ENCODE assay signal across 29 mouse cellular contexts in the genomic region with DNA sequence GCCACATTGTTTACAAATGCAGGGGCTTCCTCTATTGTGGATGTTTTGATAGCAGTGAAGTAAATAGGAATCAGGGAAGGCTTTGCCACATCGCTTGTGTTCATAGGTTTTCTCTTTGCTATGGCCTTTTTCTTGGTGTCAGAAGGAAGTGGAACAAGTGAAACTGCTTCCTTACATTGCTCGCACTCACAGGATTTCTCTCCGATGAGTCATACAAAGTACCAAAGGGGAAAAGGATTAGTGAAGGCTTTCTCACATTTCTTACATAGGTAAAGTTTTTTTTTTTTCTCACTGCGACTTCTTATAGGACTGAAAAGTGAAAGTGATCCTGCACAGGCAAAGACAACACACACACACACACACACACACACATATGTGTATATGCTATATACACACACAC. TPM values are rescaled to one million over a fixed set of nuclear protein-coding genes. Genes with fewer than 3 reads are reported as not detected.
DNase-seq lines count a peak whose midpoint lies in the region; ATAC-seq and TF ChIP-seq lines count a peak whose summit lies in the region.
"Had no signal": no experiment of that assay in that cellular context is flagged by ENCODE, and none has a peak within 500 bp of the region (broad histone marks: within the 10 kb centered on the region; RNA-seq: fewer than 3 reads in every experiment).

No protein-coding gene starts in this region.

- H3K27ac ChIP-seq in embryonic facial prominence, embryonic 14.5 days (replicated peaks; ENCODE audit: low read depth, low read length): no peak overlapping the region
- no peak overlapping the region for H3K27ac ChIP-seq in embryonic facial prominence, embryonic 10.5 days (replicated peaks)
- H3K27ac ChIP-seq in olfactory bulb, adult 2 months (ENCODE audit: insufficient read depth, low read depth, low read length): peak overlapping the region; percentile 62
- H3K27ac ChIP-seq: embryonic facial prominence, embryonic 13.5 days; forebrain, embryonic 10.5 days; forebrain, embryonic 13.5 days; heart, adult 2 months; heart, embryonic 10.5 days; hindbrain, embryonic 12.5 days; hindbrain, embryonic 15.5 days; intestine, embryonic 15.5 days had no signal

- no peaks in the 10 kb centered on the region for H3K36me3 ChIP-seq in embryonic facial prominence, embryonic 14.5 days (ENCODE audit: control insufficient read depth, insufficient read depth, low read length)
- H3K36me3 ChIP-seq in embryonic facial prominence, embryonic 10.5 days (replicated peaks): no peaks in the 10 kb centered on the region
- H3K36me3 ChIP-seq: embryonic facial prominence, embryonic 13.5 days; forebrain, embryonic 10.5 days; heart, embryonic 10.5 days; hindbrain, embryonic 12.5 days; hindbrain, embryonic 15.5 days; intestine, embryonic 15.5 days had no signal

- TF ChIP-seq POLR2A in olfactory bulb, adult 2 months (IDR thresholded peaks at IDR 0.05; ENCODE audit: insufficient read depth, low read depth, low read length): no peak

- no peak overlapping the region for H3K9ac ChIP-seq in embryonic facial prominence, embryonic 14.5 days (ENCODE audit: low read depth, low read length)
- H3K9ac ChIP-seq: embryonic facial prominence, embryonic 13.5 days; forebrain, embryonic 13.5 days; hindbrain, embryonic 12.5 days; hindbrain, embryonic 15.5 days; intestine, embryonic 15.5 days had no signal

- no peaks in the 10 kb centered on the region for H3K9me3 ChIP-seq in embryonic facial prominence, embryonic 14.5 days (ENCODE audit: control insufficient read depth, low read length)
- no peaks in the 10 kb centered on the region for H3K9me3 ChIP-seq in embryonic facial prominence, embryonic 10.5 days
- H3K9me3 ChIP-seq: embryonic facial prominence, embryonic 13.5 days; forebrain, embryonic 10.5 days; forebrain, embryonic 13.5 days; heart, embryonic 10.5 days; hindbrain, embryonic 12.5 days; hindbrain, embryonic 15.5 days; intestine, embryonic 15.5 days had no signal

- H3K4me2 ChIP-seq in embryonic facial prominence, embryonic 14.5 days (ENCODE audit: low read depth, low read length): no peak overlapping the region
- H3K4me2 ChIP-seq: embryonic facial prominence, embryonic 13.5 days; forebrain, embryonic 13.5 days; hindbrain, embryonic 12.5 days; hindbrain, embryonic 15.5 days; intestine, embryonic 15.5 days had no signal

- in situ Hi-C loops in Patski (cut with MboI; ENCODE audit: low pct_unique_long_range_greater_than_20kb): no loop called here

- CTCF ChIA-PET in Patski (lab: Charles Lee): interaction anchor here (1.1 kb wide), 1 partner anchor 11 kb away, joined by 7 read pairs; no protein-coding TSS in a partner anchor

- POLR2A ChIA-PET in Patski (lab: Charles Lee): no interaction called here

- no peak for TF ChIP-seq CTCF in Patski (IDR thresholded peaks at IDR 0.05)
- TF ChIP-seq CTCF in olfactory bulb, adult 2 months (IDR thresholded peaks at IDR 0.05; ENCODE audit: insufficient read depth, low read depth, low read length): no peak

- no peak for ATAC-seq in embryonic facial prominence, embryonic 14.5 days (ENCODE audit: low read depth)
- peak; percentile 35 for ATAC-seq in Patski
- no peak for ATAC-seq in frontal cortex, adult (ENCODE audit: low TSS enrichment)
- ATAC-seq: activated CD4-positive, CD25-positive, alpha-beta regulatory T cell, adult 4 months; forebrain, embryonic 13.5 days; forebrain, embryonic 16.5 days; intestine, embryonic 15.5 days had no signal

- H3K27me3 ChIP-seq in embryonic facial prominence, embryonic 14.5 days (replicated peaks; ENCODE audit: control insufficient read depth, insufficient read depth, low read length): no peaks in the 10 kb centered on the region
- H3K27me3 ChIP-seq in embryonic facial prominence, embryonic 10.5 days (replicated peaks; ENCODE audit: low read depth, poor library complexity, severe bottlenecking): no peaks in the 10 kb centered on the region
- H3K27me3 ChIP-seq in Patski: no peaks in the 10 kb centered on the region
- H3K27me3 ChIP-seq: embryonic facial prominence, embryonic 13.5 days; forebrain, embryonic 13.5 days; hindbrain, embryonic 12.5 days; hindbrain, embryonic 15.5 days; intestine, embryonic 15.5 days had no signal

- H3K4me3 ChIP-seq in embryonic facial prominence, embryonic 14.5 days (ENCODE audit: low read depth, low read length): no peak overlapping the region
- H3K4me3 ChIP-seq in embryonic facial prominence, embryonic 10.5 days: no peak overlapping the region
- H3K4me3 ChIP-seq in olfactory bulb, adult 2 months (ENCODE audit: insufficient read depth, low read depth, low read length): no peak overlapping the region
- H3K4me3 ChIP-seq: embryonic facial prominence, embryonic 13.5 days; forebrain, embryonic 10.5 days; forebrain, embryonic 13.5 days; heart, adult 2 months; heart, embryonic 10.5 days; hindbrain, embryonic 12.5 days; hindbrain, embryonic 15.5 days; intestine, embryonic 15.5 days had no signal

- WGBS in embryonic facial prominence, embryonic 14.5 days: 61% methylated on average over 4 of the region's 4 CpGs
- 82% methylated on average over 4 of the region's 4 CpGs for WGBS in embryonic facial prominence, embryonic 10.5 days
- 50% methylated on average over 4 of the region's 4 CpGs for WGBS in olfactory bulb, adult 2 months

- no peaks in the 10 kb centered on the region for H3K4me1 ChIP-seq in embryonic facial prominence, embryonic 14.5 days (ENCODE audit: control insufficient read depth, insufficient read depth, low read length)
- H3K4me1 ChIP-seq in embryonic facial prominence, embryonic 10.5 days: peaks cover 5% of the 10 kb centered on the region
- H3K4me1 ChIP-seq in olfactory bulb, adult 2 months (ENCODE audit: control insufficient read depth, insufficient read depth, low read length): no peaks in the 10 kb centered on the region
- H3K4me1 ChIP-seq: embryonic facial prominence, embryonic 13.5 days; forebrain, embryonic 10.5 days; forebrain, embryonic 13.5 days; heart, embryonic 10.5 days; hindbrain, embryonic 12.5 days; hindbrain, embryonic 15.5 days; intestine, embryonic 15.5 days had no signal

- DNase-seq in embryonic facial prominence, embryonic 14.5 days (ENCODE audit: low spot score): peak; percentile 32
- no peak for DNase-seq in embryonic facial prominence, embryonic 10.5 days (ENCODE audit: low spot score)
- DNase-seq in 416B (ENCODE audit: low read depth) (peak; percentile 66), Patski (ENCODE audit: low read depth, low spot score) (no peak)
- no peak for DNase-seq in kidney, adult 18-20 months
- DNase-seq in urinary bladder, postnatal 10 days (ENCODE audit: low spot score): no peak
- DNase-seq: adrenal gland, adult 8-10 months; adrenal gland, postnatal 25 days; cerebellum, adult 11 months; cerebellum, adult 2 months; cerebellum, adult 9-11 months; cerebellum, postnatal 25 days; gastrocnemius, postnatal 10 days; gastrocnemius, postnatal 36 days; heart, adult 2 months; kidney, adult 2 months had no signal

RNA-seq across cellular contexts. Expression of a gene that starts 7.9 kb away (rescaled TPM):
- 0.14 and 0.26 TPM in 2 replicates for polyA plus RNA-seq in embryonic facial prominence, embryonic 14.5 days (2014; fragmentation: Nextera tagmentation; extraction: Ambion mirVana)
- polyA plus RNA-seq in embryonic facial prominence, embryonic 10.5 days (2016; fragmentation: Nextera tagmentation; extraction: Ambion mirVana): 0.07 TPM in 1 of 2 replicates, not detected in the other
- 0.05 TPM for polyA plus RNA-seq in Patski (2021)
- polyA plus RNA-seq in olfactory bulb, adult 2 months (2012; ENCODE audit: insufficient read depth, insufficient read length, low replicate concordance, missing spikeins): not detected in 2 replicates
- polyA plus RNA-seq: activated CD4-positive, CD25-positive, alpha-beta regulatory T cell, adult 4 months; forebrain, embryonic 10.5 days; heart, adult 2 months; heart, embryonic 10.5 days; heart, embryonic 14.5 days; heart, postnatal 0 days; intestine, embryonic 15.5 days; kidney, adult 2 months had no signal

RNA-seq across cellular contexts. Expression of a gene that starts 38.1 kb away (rescaled TPM):
- polyA plus RNA-seq in embryonic facial prominence, embryonic 14.5 days (2014; fragmentation: Nextera tagmentation; extraction: Ambion mirVana): 0.18 and 0.19 TPM in 2 replicates
- polyA plus RNA-seq in embryonic facial prominence, embryonic 10.5 days (2016; fragmentation: Nextera tagmentation; extraction: Ambion mirVana): 0.74 and 0.96 TPM in 2 replicates
- 0.09 TPM for polyA plus RNA-seq in Patski (2021)
- not detected in 2 replicates for polyA plus RNA-seq in olfactory bulb, adult 2 months (2012; ENCODE audit: insufficient read depth, insufficient read length, low replicate concordance, missing spikeins)
- polyA plus RNA-seq: cerebellum, adult 2 months; heart, adult 2 months; heart, embryonic 14.5 days; kidney, adult 2 months had no signal

RNA-seq across cellular contexts. Expression of a gene that starts 55.5 kb away (rescaled TPM):
- polyA plus RNA-seq in embryonic facial prominence, embryonic 14.5 days (2014; fragmentation: Nextera tagmentation; extraction: Ambion mirVana): not detected in 2 replicates
- not detected in 2 replicates for polyA plus RNA-seq in embryonic facial prominence, embryonic 10.5 days (2016; fragmentation: Nextera tagmentation; extraction: Ambion mirVana)
- not detected for polyA plus RNA-seq in Patski (2021)
- polyA plus RNA-seq in olfactory bulb, adult 2 months (2012; ENCODE audit: insufficient read depth, insufficient read length, low replicate concordance, missing spikeins): not detected in 2 replicates
- polyA plus RNA-seq: cerebellum, adult 2 months; embryonic facial prominence, embryonic 13.5 days; forebrain, embryonic 10.5 days; forebrain, embryonic 13.5 days; heart, adult 2 months; heart, embryonic 10.5 days; heart, embryonic 14.5 days; heart, postnatal 0 days; hindbrain, embryonic 12.5 days; hindbrain, embryonic 15.5 days; intestine, embryonic 15.5 days; kidney, adult 2 months had no signal

Comparison
In these comparisons a context has a peak if more than half of its experiments do, and no peak if none do; other contexts are left out.
1. DNase-seq: peak in embryonic facial prominence, embryonic 14.5 days (single experiment) and 416B (single experiment); none in embryonic facial prominence, embryonic 10.5 days (single experiment), Patski (single experiment), kidney, adult 18-20 months (single experiment) and urinary bladder, postnatal 10 days (single experiment).